Mouse (Mus musculus) CH12F3 (cell line): ENCODE data around the gene Egflam.

Source experiments
- in situ Hi-C: fragments of 300-500 bp; cut with MboI; formaldehyde crosslinking; loops from 2 replicates; pipeline ENCODE4 v1.14.3; 2020; ENCODE audit warnings: low sequenced_read_pairs

The Egflam gene

DNA sequence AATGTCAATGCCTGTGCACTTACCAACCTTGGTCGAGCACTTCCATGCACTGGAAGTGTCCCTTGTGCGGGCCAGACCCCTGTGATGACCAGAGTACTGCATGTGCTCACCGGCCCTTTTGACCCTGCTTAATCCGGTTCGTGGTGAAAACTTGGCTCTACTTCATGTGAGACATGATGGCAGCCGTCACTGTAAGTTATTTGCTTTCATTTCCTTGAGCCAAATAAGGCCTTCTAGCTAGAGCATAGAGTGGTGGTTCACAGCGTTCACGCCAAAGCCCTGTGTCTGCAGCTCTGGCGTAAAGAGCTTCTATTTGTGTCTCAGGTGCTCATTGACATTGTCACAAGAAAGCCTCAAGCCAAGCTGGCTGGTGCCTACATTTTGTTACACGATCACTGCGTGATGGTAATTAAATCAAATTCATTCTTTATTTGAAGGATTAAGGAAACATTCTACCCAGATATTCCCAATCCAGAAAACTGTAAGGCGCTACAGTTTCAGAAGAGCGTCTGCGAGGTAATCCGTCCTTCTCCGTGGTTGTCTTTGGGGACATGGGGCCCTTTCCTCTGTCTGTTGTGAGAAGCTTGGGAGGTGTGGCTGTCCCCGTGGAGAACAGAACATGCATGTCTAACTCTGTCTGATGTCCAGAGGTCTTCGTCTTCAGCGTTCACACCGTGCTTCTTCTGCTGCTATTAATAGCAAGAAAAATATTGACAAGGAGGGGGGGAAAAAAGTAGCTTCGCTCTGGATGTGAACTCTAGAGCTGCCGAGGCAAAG, 208.3 kb downstream of the Egflam start:
- in situ Hi-C loops, result no loop called here

DNA sequence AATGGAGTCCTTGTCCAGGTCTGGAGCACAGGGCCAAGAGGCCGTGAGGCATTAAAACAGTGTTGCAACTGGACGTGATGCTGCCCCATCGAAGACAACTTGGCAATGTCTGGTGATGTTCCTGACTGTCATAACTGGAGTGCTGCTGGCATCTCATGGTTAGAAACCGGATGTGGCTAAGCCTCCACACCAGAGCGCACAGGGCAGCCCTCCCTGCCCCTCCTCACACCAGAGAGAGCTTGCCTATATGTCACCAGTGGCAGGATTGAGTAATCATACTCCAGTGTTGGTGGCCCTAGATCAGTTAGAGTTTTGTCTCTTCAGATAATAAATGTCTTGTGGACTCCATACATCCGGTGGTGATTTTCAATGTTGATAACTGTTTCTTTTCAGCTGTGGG, 210.5 kb downstream of the Egflam start:
- in situ Hi-C loops, result no loop called here

DNA sequence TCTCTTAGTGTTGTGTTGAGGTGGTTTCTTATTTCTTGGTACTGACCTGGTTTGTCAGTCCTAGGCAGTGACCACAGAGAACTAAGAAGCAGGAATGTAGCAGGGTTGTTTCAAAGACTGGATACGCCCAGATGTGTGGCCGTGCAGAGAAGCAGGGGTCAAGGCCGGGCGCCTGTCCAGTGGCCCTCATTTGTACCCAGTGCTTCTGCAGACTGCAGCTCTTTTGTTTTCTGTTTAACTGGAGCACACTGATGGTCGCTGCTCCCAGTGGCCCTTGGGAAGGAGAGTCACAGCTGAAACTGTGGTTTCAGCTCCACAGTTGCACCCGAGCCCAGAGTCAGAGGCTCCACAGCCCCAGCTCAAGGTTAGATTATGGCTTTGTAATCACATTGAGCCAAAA, 217.6 kb downstream of the Egflam start:
- in situ Hi-C loops, result no loop called here

DNA sequence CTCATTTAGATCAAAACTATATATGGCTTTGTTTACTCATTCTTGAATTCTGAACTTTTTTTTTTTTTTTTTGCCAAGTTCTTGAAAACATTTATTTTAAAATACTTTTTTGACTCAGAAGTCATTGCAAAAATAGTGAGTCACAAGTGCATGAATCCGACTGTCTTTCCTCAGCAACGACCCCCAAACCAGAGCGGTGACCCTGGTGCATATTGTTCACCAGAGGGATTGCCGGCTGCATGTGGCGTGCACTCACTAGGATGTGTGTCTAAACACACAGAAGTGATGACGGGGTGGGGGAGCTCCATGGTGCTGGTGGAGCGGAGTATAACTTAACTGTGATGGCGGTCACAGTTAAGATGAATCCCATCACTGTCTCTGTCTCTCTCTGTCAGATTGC, 224.4 kb downstream of the Egflam start:
- in situ Hi-C loops, result no loop called here

DNA sequence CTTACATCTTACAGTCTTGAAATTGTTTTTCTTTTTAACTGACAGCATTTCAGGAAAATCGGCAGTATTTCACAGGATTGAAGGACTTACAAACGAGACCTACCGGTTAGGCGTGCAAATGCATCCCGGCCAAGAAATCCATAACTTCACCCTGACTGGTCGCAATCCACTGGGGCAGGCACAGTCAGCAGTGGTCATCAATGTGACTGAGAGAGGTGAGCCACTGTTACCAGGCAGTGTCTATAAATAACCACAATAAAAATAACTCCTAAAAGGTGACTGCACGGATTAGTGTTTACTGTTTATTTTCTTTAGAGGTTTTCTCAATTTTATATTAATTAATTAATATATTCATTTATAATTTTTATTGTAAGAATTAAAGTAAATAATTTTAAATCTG, 224.8 kb downstream of the Egflam start:
- in situ Hi-C loops, result no loop called here

DNA sequence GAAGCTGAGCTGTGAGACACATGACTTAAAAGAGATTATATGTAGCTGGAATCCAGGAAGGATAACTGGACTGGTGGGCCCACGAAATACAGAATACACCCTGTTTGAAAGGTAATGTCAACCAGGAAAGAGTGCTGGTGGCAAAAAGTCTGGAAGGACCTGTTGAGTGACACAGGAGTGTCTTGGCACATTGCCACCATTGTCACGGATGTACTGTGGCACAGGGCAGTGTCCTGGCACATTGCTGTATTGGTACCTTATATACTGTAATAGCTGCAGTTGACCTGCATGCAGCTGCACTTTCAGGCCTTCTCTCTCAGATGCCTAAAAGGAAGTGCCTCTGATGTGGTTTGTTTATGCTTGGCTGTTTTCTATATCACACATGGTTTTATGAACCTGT, 225.3 kb downstream of the Egflam start:
- in situ Hi-C loops, result no loop called here

DNA sequence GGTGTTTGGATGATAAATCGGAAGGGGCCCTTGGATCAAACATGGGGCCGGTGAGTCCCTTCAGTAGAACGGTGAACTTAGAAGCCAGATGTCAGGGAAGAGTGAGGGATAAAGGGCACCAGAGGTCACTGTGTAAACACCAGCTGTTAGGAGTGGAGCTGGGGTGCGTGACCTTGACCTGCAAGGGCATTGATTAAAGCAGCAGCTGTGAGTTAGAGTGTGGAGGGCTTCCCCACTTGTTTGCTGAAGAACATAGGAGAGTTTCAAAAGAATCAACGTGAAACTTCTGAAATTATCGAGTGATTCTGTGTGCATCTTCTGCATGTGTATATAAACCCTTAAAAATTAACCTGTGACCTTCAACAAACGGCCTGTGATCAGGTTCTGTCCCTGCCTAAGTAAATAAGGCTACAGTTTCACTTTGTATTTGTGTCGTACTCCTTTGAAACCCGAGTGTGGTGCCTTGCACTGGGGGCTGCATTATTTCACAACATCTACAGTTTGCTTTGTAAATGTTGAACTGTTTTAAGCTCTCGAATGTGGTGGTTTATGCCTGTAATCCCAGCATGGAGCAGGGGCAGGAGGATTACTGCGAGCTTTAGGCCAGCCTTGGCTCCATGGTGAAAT, 230.2 kb downstream of the Egflam start:
- in situ Hi-C loops, result no loop called here

DNA sequence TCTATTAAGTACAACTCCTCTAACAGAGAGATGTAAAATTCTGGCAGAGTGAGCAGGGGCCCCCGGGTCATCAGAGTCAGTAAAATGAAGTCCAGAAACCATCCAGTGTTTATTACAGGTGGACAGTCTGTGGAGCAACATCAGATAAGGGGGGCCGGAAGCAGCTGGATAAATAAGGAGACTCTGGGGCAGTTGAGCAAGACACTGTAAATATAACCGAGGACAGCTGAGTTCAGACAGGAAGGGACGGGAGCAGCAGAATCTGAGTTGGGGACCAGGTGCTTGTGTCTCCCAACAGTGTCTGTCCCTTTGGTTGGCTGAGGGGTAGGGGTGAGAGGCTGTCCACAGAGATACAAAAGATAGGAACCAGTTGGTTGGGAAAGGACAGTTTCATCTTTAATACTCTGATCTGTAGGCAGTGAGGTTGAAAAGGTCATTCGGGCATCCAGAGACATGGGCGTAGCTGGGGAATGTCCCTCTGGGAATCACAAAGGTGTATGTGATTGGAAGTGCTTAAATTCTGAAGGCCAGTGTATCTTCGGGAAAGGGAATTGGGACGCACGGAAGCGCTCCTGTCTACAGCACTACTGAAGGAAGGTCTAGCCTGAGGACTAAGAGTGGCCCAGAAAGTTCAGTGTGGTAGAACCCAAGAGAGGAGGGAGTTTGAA, 230.8 kb downstream of the Egflam start:
- in situ Hi-C loops, result no loop called here

DNA sequence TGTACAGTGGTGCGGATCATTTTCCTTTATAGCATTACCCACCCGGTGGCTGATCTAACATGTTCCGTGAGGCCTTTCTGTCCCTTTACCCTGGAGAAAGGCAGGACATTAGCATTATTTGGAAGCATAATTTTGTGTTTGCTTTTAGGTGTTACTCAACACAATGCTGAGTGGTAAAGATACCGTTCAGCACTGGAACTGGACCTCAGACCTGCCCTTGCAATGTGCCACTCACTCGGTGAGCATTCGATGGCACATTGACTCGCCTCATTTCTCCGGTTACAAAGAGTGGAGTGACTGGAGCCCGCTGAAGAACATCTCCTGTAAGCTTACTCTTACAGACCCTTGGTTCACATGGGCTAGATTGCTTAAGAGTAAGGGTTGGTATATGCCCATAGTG, 231.5 kb downstream of the Egflam start:
- in situ Hi-C loops, result no loop called here

DNA sequence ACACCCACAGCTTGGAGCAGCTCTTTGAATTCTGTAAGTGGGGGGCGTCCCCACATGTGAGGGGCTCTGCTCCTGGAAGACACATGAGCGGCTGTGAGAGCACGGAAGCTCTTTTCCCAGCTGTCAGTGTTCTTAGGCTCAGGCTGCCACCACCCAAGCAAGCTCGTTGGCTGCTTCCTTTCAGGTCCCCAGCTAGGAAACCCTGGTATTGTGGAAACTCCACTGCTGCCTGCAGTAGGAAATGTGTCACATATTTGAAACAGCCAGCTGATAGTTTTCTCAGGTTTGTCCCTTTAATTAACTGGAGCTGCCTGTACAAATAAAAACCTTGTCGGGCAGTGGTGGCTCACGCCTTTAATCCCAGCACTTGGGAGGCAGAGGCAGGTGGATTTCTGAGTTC, 234.3 kb downstream of the Egflam start:
- in situ Hi-C loops, result no loop called here

DNA sequence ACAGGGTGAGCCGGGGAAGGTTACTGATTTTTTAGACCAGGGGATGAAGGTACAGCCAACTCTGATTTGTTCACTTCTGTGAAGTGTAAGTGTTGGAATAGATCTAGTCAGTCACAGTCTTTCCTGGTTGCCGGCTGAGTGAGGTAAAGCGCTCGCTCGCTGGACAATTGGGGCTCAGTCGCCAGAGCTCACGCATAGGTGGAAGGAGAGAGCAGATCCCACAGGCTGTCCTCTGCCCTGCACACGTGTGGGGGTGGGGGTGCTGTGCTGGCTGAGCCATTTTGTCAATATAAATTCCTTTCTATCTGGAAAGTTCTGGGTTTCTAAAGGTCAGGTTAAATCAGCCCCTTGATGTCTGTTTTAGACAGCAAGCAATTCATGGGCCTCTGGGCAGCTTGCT, 237.9 kb downstream of the Egflam start:
- in situ Hi-C loops, result no loop called here

DNA sequence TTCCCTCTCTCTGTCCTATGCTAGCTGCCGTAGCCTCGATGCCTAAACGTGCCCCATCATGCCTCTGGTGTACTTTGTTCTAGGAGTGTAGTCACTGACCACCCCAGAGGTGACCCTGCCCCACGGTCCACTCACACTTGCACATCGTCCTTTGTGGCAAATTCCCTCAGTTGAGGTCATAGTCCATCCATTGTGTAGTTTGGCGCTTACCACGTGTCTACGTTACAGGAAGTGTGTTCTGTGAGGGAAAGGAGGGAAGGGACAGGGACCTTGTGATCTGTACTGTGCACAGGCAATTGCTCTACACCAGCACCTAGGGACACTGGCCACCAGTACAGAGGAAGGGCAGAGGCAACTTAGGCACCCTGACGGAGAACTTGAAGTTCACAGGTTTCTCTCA, 238.3 kb downstream of the Egflam start:
- in situ Hi-C loops, result no loop called here

DNA sequence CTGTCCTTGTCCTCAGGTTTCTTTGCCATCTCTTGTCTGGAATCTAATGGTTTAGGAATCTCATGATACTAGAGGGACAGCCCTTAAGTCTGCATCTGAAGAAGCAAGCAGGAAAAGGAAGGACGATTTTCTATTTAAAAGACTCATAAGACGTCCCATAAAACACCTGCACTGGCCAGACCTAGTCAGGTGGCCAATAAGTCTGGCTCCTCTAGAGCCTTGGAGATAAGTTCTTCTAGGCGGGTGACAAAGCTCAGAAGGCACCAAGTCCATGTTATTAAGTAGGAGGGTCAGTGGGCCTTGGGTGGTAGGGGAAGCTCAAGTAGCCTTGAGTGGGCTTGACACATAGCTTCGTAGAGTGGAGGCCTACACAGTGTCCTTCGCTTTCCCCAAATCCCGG, 240.5 kb downstream of the Egflam start:
- in situ Hi-C loops, result no loop called here
